Mouse (Mus musculus) ES-Bruce4 (cell line): Measurements from ENCODE around the gene Pbrm1.

ENCODE experiments used
- CTCF ChIP-seq: IDR thresholded peaks from one replicate; pipeline ENCODE4 v1.8.1; 2011; ENCODE audit warnings: low read depth, low read length
- EP300 ChIP-seq: IDR thresholded peaks from 2 replicates; pipeline ENCODE4 v1.6.1; 2011; ENCODE audit warnings: low read depth, low read length; ENCODE audit not compliant: insufficient read depth
- POLR2A ChIP-seq: IDR thresholded peaks from one replicate; pipeline ENCODE4 v1.8.1; 2011; ENCODE audit warnings: low read length; ENCODE audit not compliant: insufficient read depth

- TF ChIP-seq EP300 (no peak), CTCF (no peak), POLR2A (no peak)
These were observed 149.5 kb downstream of the Pbrm1 start, which contains the start of gene Stab1 for GRCm38 (mm10) chr14:31168425-31168824.
